Mouse (Mus musculus) heart, postnatal 0 days (tissue): ENCODE data around the gene Rasal2.

ENCODE experiments used
- CTCF ChIP-seq: IDR thresholded peaks from 2 replicates; pipeline ENCODE4 v1.5.1; 2016; ENCODE audit warnings: antibody characterized with exemption, control low read depth, low read depth
- EP300 ChIP-seq: IDR thresholded peaks from 2 replicates; pipeline ENCODE4 v1.6.1; 2016; ENCODE audit warnings: antibody characterized with exemption, low read depth

DNA sequence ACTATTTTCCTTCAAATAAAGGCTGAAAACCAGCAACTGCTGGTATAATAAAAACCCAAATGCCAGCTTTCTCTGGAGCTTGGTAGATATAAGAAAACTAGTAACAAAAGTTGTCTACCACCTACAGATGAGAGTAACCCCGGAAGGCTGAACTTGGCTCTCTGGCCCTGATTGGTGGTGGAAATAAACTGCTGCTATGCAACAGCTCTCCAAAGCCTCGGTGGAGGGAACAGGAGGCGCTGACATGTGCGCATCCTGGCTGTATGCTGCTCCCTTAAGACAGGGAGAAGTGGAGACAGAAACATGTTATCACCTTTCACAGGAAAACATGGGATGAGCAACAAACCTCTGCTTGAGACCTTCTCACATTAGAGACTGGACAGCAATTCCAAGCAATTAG is 206.7 kb downstream of the Rasal2 start:
- TF ChIP-seq CTCF (no peak), EP300 (no peak)
